Mouse (Mus musculus) ES-E14 (cell line): ENCODE results near the gene Tgif2.

Source experiments
- MAFK ChIP-seq: IDR thresholded peaks from 2 replicates; pipeline ENCODE4 v1.6.1; 2014; ENCODE audit warnings: mild to moderate bottlenecking, low read depth, low read length, inconsistent platforms; ENCODE audit not compliant: insufficient read depth
- ZC3H11A ChIP-seq: IDR thresholded peaks from 2 replicates; pipeline ENCODE4 v1.6.1; 2012; ENCODE audit warnings: low read depth, mild to moderate bottlenecking, inconsistent platforms, low read length, borderline replicate concordance

DNA sequence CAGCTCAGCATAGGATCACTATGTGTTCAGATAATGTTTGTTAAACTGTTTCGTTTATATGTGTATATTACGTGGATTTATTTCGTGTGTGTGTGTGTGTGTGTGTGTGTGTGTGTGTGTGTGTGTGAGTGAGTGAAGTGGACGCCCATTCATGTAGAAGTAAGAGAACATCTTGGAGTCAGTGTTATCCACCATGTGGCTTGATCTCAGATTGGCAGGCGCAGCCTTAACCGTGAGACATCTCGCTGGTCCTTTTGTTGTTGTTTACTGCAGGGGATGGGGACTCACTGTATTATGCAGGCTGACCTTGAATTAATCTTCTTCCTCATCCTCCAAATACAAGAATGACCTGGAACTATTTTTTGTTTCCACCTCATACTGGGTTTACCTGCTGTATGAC lies 29.7 kb downstream of the Tgif2 start:
- no peak for TF ChIP-seq MAFK
- no peak for TF ChIP-seq ZC3H11A
